In the genomic region with DNA sequence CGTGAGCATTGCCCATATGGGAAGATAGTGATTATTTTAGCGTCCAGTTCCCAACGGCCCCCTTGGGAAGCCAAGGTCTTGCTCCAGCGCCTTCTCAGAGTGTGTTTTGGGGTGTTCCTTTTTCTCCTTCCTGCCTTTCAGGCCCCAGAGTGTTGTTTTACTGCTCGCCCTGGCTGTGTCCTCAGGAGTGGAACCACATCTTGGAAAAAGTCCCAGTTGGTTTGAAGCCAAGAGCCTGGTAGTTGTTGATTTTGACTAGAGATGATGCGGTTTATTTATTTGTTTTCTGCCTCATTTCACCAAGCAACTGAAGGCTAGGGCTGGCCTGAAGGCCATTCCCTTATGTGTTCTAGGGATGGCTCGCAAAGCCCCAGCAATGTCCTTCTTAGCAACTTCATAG, we compare ENCODE assay signal across 10 mouse cellular contexts. TPM values are rescaled to one million over a fixed set of nuclear protein-coding genes. Genes with fewer than 3 reads are reported as not detected.
A peak's percentile ranks its signal among the peaks of the same experiment; 100 is the strongest.
DNase-seq lines count a peak whose midpoint lies in the region; ATAC-seq and TF ChIP-seq lines count a peak whose summit lies in the region.
"Had no signal": no experiment of that assay in that cellular context is flagged by ENCODE, and none has a peak within 500 bp of the region (broad histone marks: within the 10 kb centered on the region; RNA-seq: fewer than 3 reads in every experiment).

No protein-coding gene starts in this region.

- ATAC-seq in hindbrain, embryonic 13.5 days (ENCODE audit: low FRiP score): no peak

- H3K27me3 ChIP-seq in hindbrain, embryonic 13.5 days: peaks cover 51% of the 10 kb centered on the region

- DNase-seq in gastrocnemius, adult 2 months: peak; percentile 71
- no peak for DNase-seq in gastrocnemius, postnatal 4 days (ENCODE audit: low spot score in 2 of 2)
- peak; percentile 58 for DNase-seq in ovary, postnatal 14 days (ENCODE audit: low spot score)
- no peak for DNase-seq in ovary, postnatal 36 days (ENCODE audit: low spot score)
- peak; percentile 62 to 75 for DNase-seq in cerebellum, postnatal 36 days
- DNase-seq in lung, postnatal 25 days (ENCODE audit: low spot score): peak; percentile 48
- no peak for DNase-seq in spleen, adult 18-20 months

- H3K36me3 ChIP-seq in hindbrain, embryonic 13.5 days: no peaks in the 10 kb centered on the region
- H3K36me3 ChIP-seq: embryonic facial prominence, embryonic 12.5 days; limb, embryonic 13.5 days had no signal

- no peaks in the 10 kb centered on the region for H3K9me3 ChIP-seq in hindbrain, embryonic 13.5 days
- H3K9me3 ChIP-seq: embryonic facial prominence, embryonic 12.5 days; limb, embryonic 13.5 days had no signal

- peak overlapping the region; percentile 99 for H3K27ac ChIP-seq in gastrocnemius, adult 2 months
- no peak overlapping the region for H3K27ac ChIP-seq in hindbrain, embryonic 13.5 days
- H3K27ac ChIP-seq: embryonic facial prominence, embryonic 12.5 days; limb, embryonic 13.5 days had no signal

- whole genome bisulfite sequencing in hindbrain, embryonic 13.5 days: 77% methylated on average over 7 of the region's 7 CpGs

- H3K4me1 ChIP-seq in hindbrain, embryonic 13.5 days (replicated peaks): peaks cover 12% of the 10 kb centered on the region

- no peak for TF ChIP-seq CTCF in gastrocnemius, adult 2 months (IDR thresholded peaks at IDR 0.05)

- intact Hi-C loops in gastrocnemius, adult 2 months (cut with DNase I): loop anchor here (5.0 kb wide), 1 partner anchor 75 kb away; no protein-coding TSS in a partner anchor

- no peak overlapping the region for H3K4me2 ChIP-seq in hindbrain, embryonic 13.5 days
- H3K4me2 ChIP-seq: embryonic facial prominence, embryonic 12.5 days; limb, embryonic 13.5 days had no signal

- no peak overlapping the region for H3K4me3 ChIP-seq in gastrocnemius, adult 2 months
- no peak overlapping the region for H3K4me3 ChIP-seq in hindbrain, embryonic 13.5 days
- H3K4me3 ChIP-seq: embryonic facial prominence, embryonic 12.5 days; limb, embryonic 13.5 days had no signal

- H3K9ac ChIP-seq in hindbrain, embryonic 13.5 days: no peak overlapping the region
- H3K9ac ChIP-seq: embryonic facial prominence, embryonic 12.5 days; limb, embryonic 13.5 days had no signal

RNA-seq across cellular contexts. Expression of a gene that starts 2.9 kb away (rescaled TPM):
- total RNA-seq in gastrocnemius, adult 2 months (2021): 1,000 to 10,000 TPM; 2,035 to 2,198 TPM
- 1,000 to 10,000 TPM; 1,760 to 1,859 TPM for total RNA-seq in gastrocnemius, postnatal 4 days (2021)
- polyA plus RNA-seq in hindbrain, embryonic 13.5 days (2015; fragmentation: Nextera tagmentation; extraction: Ambion mirVana): 1.8 and 2.9 TPM in 2 replicates

RNA-seq across cellular contexts. Expression of a gene that starts 17.8 kb away (rescaled TPM):
- 100 to 1,000 TPM; 268 to 311 TPM for total RNA-seq in gastrocnemius, adult 2 months (2021)
- total RNA-seq in gastrocnemius, postnatal 4 days (2021): 100 to 1,000 TPM; 156 to 170 TPM
- polyA plus RNA-seq in hindbrain, embryonic 13.5 days (2015; fragmentation: Nextera tagmentation; extraction: Ambion mirVana): 15.9 and 16.0 TPM in 2 replicates

RNA-seq across cellular contexts. Expression of a gene that starts 39.5 kb away (rescaled TPM):
- total RNA-seq in gastrocnemius, adult 2 months (2021): 10 to 100 TPM; 40.9 to 49.6 TPM
- 10 to 100 TPM; 65.0 to 70.5 TPM for total RNA-seq in gastrocnemius, postnatal 4 days (2021)
- 161 and 170 TPM in 2 replicates for polyA plus RNA-seq in hindbrain, embryonic 13.5 days (2015; fragmentation: Nextera tagmentation; extraction: Ambion mirVana)

Comparison
In these comparisons a context has a peak if more than half of its experiments do, and no peak if none do; other contexts are left out.
1. DNase-seq: peak in gastrocnemius, adult 2 months (single experiment), ovary, postnatal 14 days (single experiment), cerebellum, postnatal 36 days (2 of 2) and lung, postnatal 25 days (single experiment); none in gastrocnemius, postnatal 4 days (0 of 2), ovary, postnatal 36 days (single experiment) and spleen, adult 18-20 months (0 of 2).